Mouse (Mus musculus): ENCODE measurements around the gene Cdh3.

DNA sequence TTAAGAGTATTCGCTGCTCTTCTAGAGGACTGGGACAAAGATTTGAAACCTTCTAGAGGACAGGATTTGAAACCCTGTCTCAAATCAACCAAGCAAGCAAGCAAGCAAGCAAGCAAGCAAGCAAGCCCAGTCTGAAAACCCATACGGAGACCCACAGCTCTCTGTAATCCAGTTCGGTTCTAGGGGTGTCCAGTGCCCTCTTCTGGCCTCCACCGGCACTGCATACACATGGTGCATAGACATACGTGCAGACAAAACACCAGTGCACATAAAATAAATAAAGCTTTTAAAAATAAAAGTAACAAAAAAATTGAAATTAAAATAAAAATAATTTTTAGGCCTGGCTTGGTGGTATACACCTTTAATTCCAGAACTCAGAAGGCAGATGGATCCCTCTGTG is 43.3 kb downstream of the Cdh3 start:
- TF ChIP-seq POLR2A (IDR thresholded peaks at IDR 0.05; ENCODE audit: control insufficient read depth, low read depth, low read length) (no peak), CTCF (IDR thresholded peaks at IDR 0.05; ENCODE audit: control insufficient read depth, insufficient read depth, insufficient replicate concordance, low read depth, low read length) (peak; percentile 46; the same call in 1 of the 2 replicates)
